Mouse (Mus musculus): ENCODE data around the gene Sfxn1.

The Sfxn1 gene

DNA sequence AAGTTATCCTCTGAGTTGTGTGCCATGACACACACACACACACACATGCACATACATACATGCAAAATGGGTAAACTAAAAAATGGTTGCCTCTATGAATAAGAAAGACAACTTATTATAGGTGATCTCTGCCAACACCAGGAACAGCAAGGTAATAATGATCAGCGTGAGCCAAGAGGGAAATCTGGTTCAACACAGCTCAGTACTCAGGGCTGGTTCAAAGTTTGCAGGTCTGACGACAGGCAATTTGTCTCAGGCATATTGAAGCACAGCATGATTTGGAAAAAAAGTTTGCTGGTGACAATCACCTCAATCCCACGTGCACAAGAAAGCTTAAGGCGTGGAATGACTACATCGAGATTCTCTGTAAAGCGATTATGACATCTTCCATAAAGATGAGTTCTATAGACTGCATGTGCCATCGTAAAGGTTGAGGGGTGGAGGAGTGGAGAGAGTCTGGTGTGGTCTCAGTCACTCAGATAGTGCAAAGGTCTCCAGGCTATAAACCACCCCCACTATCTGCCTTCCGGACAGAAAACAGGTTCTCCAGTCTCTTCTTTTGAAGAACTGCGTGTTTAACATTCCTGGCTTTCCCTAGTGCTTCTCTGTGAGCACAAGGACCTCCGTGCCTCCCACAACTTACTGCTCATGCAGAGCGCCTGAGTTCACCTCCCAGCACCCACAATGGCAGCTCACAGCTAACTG is 6.0 kb downstream of the Sfxn1 start:
- DNase-seq (ENCODE audit: low spot score in 2 of 2): no peak

- DNase-seq (ENCODE audit: low spot score in 2 of 2): no peak
Observed at GRCm38 (mm10) chr13:54079782-54080759, 8.4 kb downstream of the Sfxn1 start.

DNA sequence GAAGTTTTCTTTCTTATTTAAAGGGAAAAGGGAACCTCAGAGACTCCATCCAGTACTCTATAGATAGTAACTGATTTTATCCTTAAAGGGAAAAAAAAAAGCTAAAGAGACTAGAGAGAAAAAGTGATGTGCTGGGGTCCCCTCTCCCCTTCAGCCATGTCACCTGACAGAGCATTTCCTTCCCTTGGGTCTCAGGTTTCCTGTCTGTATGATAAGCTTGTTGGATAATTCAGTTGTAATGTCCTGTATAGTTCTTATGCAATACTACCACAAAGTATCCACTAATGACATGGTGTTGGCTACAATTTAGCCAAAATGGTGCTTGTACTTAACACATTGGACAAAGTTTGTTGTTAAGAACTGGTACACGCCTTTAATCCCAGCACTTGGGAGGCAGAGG is 9.1 kb downstream of the Sfxn1 start:
- no peak for DNase-seq (ENCODE audit: low spot score in 2 of 2)

DNA sequence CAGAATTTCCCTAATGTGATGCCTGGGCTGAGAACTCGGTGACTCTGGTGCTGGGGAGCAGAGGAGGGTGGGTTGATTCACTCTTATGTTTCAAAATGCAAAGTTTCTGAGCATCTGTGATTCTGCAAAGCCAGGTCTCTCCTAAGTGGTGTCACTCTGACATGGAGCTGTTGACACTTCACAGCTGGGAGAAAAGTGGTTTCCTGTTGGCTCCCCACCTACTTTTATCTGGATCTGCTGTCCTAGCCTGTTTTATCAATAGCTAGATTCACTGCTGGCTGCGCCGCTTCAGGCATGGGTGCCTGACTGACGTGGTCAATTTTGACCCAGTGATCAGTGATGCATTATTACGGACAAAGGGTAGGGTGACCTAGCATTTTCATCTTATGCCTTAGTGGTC is 11.3 kb downstream of the Sfxn1 start:
- no peak for DNase-seq (ENCODE audit: low spot score in 2 of 2)

DNA sequence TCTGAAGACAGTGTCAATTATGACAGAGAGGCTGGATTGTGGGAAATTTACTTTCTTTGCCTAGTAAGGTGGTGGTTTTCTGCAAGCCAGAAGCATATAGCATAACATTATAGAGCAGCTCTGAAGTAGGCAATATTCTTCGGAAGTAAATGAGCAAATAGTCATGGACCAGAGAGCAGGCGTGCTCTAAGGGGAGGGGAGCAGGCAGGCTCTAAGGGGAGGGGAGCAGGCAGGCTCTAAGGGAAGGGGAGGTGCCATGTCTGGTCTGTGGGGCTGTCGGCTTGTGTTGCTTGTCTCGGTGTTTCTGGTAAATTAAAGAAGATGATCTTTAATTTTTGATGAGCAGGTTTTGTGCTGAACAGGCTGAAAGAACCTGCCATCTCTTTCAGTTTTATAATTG is 12.5 kb downstream of the Sfxn1 start:
- DNase-seq (ENCODE audit: low spot score in 2 of 2): no peak

- no peak for DNase-seq (ENCODE audit: low spot score in 2 of 2)
Observed at GRCm38 (mm10) chr13:54084826-54085225, 13.2 kb downstream of the Sfxn1 start.

GRCm38 (mm10) chr13:54085266-54085665 is 13.6 kb downstream of the Sfxn1 start:
- DNase-seq (ENCODE audit: low spot score in 2 of 2): no peak

- DNase-seq (ENCODE audit: low spot score in 2 of 2): no peak
Observed at GRCm38 (mm10) chr13:54091719-54092118, 20.1 kb downstream of the Sfxn1 start.

- no peak for DNase-seq (ENCODE audit: low spot score in 2 of 2)
Observed at GRCm38 (mm10) chr13:54094349-54094748, 22.7 kb downstream of the Sfxn1 start.

- DNase-seq (ENCODE audit: low spot score in 2 of 2): no peak
Observed at GRCm38 (mm10) chr13:54094963-54095362, 23.3 kb downstream of the Sfxn1 start.

GRCm38 (mm10) chr13:54095721-54096120 is 24.1 kb downstream of the Sfxn1 start:
- no peak for DNase-seq (ENCODE audit: low spot score in 2 of 2)

DNA sequence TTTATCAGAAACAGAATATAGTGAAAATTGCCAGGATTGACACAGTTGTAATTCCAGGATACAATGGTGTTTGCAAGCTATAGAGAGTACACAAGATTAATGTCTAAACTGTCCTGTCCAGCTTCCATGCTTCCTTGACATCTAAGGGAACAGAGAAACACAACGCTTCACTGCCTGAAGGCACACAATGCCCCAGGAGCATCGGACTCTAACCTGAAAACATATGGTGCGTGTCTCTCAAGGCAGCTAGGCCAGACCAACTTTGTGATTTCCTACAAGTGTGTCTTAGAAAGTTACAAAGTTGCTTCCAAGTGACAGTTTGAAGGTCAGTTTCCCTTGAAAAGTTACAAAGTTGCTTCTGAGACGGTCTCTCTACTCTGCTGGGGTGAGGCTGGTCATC is 25.6 kb downstream of the Sfxn1 start:
- DNase-seq (ENCODE audit: low spot score in 2 of 2): no peak

GRCm38 (mm10) chr13:54097797-54098196 is 26.1 kb downstream of the Sfxn1 start:
- DNase-seq (ENCODE audit: low spot score in 2 of 2): no peak

DNA sequence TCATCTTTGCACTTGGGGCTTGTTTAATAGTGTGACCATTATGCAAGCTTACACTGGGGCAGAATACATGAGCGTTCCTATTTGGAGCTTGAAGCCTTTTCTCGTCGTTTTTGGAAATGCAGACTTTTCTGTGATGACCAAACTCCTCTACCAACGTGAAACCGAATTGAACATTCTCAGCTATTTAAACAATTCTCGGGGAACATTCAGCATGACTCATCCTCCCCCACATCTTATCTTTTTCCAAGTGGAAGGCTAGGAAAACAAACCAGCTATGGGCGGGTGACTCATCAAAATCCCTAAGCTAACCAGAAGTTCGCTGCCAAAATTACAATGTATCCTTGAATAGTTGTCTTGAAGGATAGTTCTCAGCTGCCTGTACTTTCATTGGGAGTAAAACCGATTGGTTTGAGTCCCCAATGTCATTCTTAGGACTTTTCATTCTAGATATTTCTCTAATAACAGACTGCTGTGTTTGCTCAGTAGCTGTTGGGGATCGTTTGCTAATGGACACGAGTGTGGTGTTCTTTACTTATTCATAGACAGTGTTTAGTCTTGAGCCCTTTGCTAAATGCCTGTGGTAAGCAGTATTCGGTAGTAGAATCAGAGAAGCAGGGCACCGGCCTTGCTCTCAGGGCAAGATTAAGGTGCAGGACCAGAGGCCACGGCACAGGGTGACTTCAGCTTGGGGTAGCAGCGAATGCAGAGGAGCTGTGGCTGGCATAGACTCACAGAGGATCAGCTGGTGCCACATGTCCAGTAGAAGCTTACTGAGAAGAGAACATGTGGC is 29.6 kb downstream of the Sfxn1 start:
- DNase-seq (ENCODE audit: low spot score in 2 of 2): no peak

DNA sequence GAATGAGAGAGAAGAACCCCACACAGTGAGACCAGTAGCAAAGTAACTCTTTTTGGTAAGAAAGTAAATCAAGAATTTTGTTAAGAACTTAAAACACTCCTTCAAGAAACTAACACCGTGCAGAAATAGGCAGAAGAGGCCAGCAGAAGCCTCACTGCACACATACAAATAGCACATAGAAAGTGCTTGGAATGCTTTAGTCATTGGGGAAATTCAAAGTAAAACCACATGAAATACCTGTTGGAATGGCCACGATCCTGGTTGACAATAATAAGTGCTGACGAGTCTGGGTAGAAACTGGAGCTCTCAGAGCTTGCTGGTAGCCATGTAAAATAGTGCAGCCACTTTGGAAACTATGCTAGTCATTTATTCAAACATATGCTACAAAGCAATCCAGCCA is 30.4 kb downstream of the Sfxn1 start:
- no peak for DNase-seq (ENCODE audit: low spot score in 2 of 2)

DNA sequence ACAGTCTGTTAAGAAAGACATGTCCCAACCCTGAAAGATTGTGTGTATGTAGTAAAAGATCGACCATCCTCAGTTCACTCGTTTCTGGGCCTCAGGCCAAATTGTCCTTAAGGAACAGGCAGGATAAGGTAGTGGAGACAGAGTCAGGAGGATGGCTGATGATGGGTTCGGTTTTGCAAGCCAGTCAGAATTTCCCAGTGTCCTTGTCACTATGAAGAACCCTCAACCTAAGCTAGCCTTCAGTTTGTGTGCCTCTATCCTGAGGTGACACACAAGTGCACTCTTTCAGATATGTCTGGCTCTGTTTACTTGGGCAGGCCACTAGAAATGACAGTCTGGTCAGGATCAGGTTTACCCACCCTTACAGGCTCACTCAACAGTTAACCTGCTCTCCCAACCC is 31.6 kb downstream of the Sfxn1 start:
- no peak for DNase-seq (ENCODE audit: low spot score in 2 of 2)

DNA sequence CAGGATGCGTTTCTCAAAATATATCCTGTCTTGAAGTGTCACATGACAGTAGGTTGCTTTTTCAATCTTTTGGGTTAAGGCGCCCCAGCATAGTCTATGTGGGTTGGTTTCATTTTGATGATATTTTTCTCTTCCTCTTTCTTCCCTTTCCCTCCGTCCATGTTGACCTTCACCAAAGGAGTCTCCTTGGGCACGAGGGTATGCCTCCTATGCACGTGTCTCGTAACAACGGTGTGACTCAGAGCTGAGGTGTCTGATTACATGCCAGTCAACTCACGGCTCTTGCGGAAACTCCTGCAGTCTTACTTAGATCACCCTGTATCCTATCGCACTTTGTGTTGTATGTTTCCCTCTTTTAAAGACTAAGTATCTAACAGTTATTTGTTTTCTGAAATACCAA is 32.2 kb downstream of the Sfxn1 start:
- no peak for DNase-seq (ENCODE audit: low spot score in 2 of 2)

GRCm38 (mm10) chr13:54113819-54114550 is 42.3 kb downstream of the Sfxn1 start:
- DNase-seq (ENCODE audit: low spot score in 2 of 2): peak; percentile 4 to 27

- no peak for DNase-seq (ENCODE audit: low spot score in 2 of 2)
Observed at GRCm38 (mm10) chr13:54114931-54115330, 43.3 kb downstream of the Sfxn1 start.

GRCm38 (mm10) chr13:54115779-54116178 is 44.1 kb downstream of the Sfxn1 start:
- DNase-seq (ENCODE audit: low spot score in 2 of 2): no peak

DNA sequence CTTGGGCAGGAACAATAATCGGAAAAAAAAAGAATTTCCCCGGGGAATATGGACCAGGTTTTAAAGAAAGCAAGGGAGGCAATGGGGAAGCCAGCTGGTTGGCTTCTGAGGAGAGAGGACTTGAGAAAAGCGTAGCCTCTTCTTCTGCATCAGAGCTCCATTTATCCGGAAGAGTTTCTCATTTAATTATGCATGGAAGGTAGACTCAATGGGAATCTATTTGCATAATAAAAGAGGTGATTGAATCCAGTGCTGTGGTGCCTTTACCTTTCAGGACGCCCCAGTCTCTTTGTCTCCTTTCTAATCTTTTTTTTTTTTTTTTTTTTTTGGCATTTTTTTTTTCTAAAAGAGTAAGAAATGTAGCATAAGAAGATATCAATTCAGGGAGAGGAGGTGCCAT is 46.7 kb downstream of the Sfxn1 start:
- no peak for DNase-seq (ENCODE audit: low spot score in 2 of 2)

Measured in thymus, postnatal 10 days (tissue).